Mouse (Mus musculus) forebrain, embryonic 13.5 days (tissue): ENCODE measurements around the gene Atp6v1g2. TPM values are rescaled to one million over a fixed set of nuclear protein-coding genes. Genes with fewer than 3 reads are reported as not detected.

Source experiments
- ATAC-seq: fragments of 200-750 bp; cut with Nextera tagmentation; 2 replicates; pipeline ENCODE4 v1.8.0; 2017
- H3K27ac ChIP-seq: fragments of 300-500 bp; sonication (generic); 2 replicates; pipeline ENCODE4 v1.5.1; 2015; ENCODE audit warnings: inconsistent platforms, mild to moderate bottlenecking, moderate library complexity
- H3K27me3 ChIP-seq: fragments of 300-500 bp; sonication (generic); 2 replicates; pipeline ENCODE4 v1.6.1; 2015; ENCODE audit warnings: mild to moderate bottlenecking, inconsistent platforms
- H3K36me3 ChIP-seq: fragments of 300-500 bp; sonication (generic); 2 replicates; pipeline ENCODE4 v1.6.1; 2015; ENCODE audit warnings: mild to moderate bottlenecking, inconsistent platforms; ENCODE audit not compliant: poor library complexity, severe bottlenecking
- H3K4me1 ChIP-seq: fragments of 300-500 bp; sonication (generic); 2 replicates; pipeline ENCODE4 v1.6.1; 2015; ENCODE audit warnings: inconsistent platforms
- H3K4me2 ChIP-seq: fragments of 300-500 bp; sonication (generic); 2 replicates; pipeline ENCODE4 v1.6.1; 2015; ENCODE audit warnings: inconsistent platforms, mild to moderate bottlenecking, moderate library complexity
- H3K4me3 ChIP-seq: fragments of 300-500 bp; sonication (generic); 2 replicates; pipeline ENCODE4 v1.5.1; 2015; ENCODE audit warnings: mild to moderate bottlenecking, inconsistent platforms
- H3K9ac ChIP-seq: fragments of 300-500 bp; sonication (generic); 2 replicates; pipeline ENCODE4 v1.6.1; 2015; ENCODE audit warnings: mild to moderate bottlenecking, inconsistent platforms
- H3K9me3 ChIP-seq: fragments of 300-500 bp; sonication (generic); replicated peaks from 2 replicates; pipeline ENCODE4 v1.6.1; 2016; ENCODE audit warnings: inconsistent platforms
- WGBS: fragments of 180-500 bp; shearing (Covaris S2); methylation state at CpG from one replicate; pipeline ENCODE4 v1.1.7; 2015; 5-methylcytosine and 5-hydroxymethylcytosine counted together
- polyA plus RNA-seq: library from polyadenylated mRNA; unstranded; fragments of >200 nt; fragmentation: Nextera tagmentation; extraction: Ambion mirVana; gene quantifications from 2 replicates; pipeline ENCODE4 v1.2.1, GENCODE M21; 2015

Gene Atp6v1g2
- 20.8 and 24.3 TPM in 2 replicates for polyA plus RNA-seq

DNA sequence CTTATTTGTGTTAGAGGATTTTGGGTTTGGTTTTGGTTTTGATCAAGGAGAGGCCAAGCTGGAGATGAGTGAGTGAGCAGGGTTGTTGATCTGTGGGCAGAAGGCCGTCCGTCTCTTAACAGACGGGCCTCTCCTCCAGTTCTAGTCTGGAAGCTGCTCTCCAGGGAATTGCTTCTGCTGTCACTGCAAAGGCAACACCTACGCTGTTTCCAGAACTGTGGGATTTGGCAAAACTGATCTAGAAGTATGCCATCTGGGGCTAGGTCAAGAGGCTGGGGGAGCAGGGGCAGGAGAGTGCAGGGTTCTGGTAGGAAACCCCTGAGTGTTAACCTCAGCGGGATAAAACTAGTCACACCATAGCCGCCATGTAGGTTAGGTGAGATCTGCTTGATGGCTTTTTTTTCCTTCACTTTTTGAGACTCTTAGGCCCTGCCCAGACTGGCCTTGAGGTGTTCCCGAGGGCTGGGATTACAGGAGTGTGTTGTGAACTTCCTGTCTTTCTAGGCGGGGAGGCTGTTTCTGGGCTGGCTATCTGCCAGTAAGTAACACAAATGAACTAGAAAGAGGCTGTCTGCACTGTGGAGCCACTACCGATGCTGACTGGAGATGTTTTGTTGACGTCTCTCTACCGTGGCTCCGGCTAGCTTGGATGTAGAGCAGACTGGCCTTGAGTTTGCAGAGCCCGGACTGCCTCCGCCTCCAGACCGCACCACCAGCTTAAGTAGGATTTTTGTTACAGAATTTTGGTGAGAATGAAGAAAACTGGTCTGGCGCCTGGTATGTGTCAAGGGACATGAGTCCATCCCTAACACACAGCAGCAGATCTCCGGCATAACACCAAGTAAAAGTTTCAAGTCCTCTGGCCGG, at the start of gene Atp6v1g2:
Atp6v1g2 (plus strand) TSS at position 547 of the 867 bp plus-strand sequence.
- peaks cover 32% of the 10 kb centered on the region for H3K4me1 ChIP-seq

DNA sequence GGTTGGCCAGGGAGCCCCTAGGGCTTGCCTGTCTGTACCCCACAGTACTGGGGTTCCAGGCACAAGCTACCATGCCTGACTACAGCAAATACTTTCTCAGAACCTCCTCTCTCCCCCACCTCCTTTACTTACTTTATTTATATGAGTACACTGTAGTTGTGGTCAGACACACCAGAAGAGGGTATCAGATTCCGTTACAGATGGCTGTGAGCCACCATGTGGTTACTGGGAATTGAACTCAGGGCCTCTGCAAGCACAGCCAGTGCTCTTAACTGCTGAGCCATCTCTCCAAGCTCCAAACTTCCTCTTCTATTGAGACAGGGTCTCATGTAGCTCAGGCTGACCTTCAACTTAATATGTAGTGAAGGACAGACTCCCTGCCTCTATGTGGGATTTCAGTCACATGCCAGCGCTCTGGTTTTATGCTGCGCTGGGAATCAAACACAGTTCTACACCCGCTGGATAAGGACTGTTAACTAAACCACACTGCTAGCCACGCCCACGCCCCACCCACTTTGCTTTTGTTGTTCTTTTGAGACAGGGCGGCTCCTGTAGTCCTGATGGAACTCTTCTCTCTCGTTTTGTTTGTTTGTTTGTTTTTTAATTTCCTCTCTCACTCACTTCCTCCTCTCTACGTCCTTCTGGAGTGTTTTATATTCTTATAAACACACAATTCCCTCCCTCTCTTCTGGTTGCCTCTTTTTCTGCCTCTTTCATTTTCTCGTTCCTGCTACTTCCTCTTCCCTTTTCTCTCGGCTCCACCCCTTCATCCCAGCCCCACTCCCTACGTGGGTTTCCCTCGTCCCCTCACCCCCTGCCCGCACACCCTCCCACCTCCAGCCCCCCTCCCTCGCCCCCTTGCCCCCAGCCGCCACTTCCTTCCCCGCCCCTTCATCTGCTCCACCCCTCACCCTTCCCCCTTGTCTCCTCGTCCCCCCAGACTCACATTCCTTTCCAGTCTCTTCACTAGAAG, 47.5 kb upstream of the Atp6v1g2 start:
- Histone ChIP-seq H3K27ac (no peak overlapping the region; the same call in 1 of the 2 replicates), H3K36me3 (no peaks in the 10 kb centered on the region), H3K4me3 (peak overlapping the region; percentile 36), H3K9ac (peak overlapping the region; percentile 46), H3K4me1 (peaks cover 11% of the 10 kb centered on the region), H3K4me2 (peak overlapping the region; percentile 58), H3K9me3 (no peaks in the 10 kb centered on the region), H3K27me3 (no peaks in the 10 kb centered on the region)
- peak; percentile 67; the same call in 1 of the 2 replicates for ATAC-seq
- WGBS = 5% methylated on average over 17 of the region's 18 CpGs

More for the DNA sequence above, at the start of gene Atp6v1g2:
- Histone ChIP-seq H3K4me3 (peak within 1 kb of the TSS; percentile 58), H3K4me2 (peak within 1 kb of the TSS; percentile 85), H3K9me3 (no peaks in the 10 kb centered on the region), H3K27me3 (no peaks in the 10 kb centered on the region), H3K9ac (peak within 1 kb of the TSS; percentile 86), H3K27ac (no peak within 1 kb of the TSS), H3K36me3 (peaks cover 40% of the 10 kb centered on the region)
- 79% methylated on average over 18 of the region's 18 CpGs for WGBS
- no peak for ATAC-seq

DNA sequence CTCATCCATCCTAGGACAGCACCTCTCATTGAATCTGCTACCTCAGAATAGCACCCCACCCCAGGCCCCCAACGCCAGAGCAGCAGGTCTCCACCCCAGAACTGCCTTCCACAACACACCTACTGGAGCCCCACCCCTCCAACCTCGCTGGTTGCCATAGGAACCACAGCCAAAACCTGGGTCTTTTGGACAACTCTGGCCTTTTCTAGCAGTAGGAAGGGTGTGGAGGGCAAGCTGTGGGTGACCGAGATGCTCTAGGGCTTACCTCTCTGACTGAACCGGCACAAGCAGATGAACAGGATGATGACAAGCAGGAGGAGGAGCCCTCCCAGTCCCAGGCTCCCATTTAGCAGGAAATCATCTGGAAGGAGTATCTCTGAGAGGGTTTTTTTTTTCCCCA, 46.8 kb upstream of the Atp6v1g2 start:
- ATAC-seq = no peak
- H3K9ac ChIP-seq = no peak overlapping the region
- peaks cover 11% of the 10 kb centered on the region for H3K4me1 ChIP-seq

DNA sequence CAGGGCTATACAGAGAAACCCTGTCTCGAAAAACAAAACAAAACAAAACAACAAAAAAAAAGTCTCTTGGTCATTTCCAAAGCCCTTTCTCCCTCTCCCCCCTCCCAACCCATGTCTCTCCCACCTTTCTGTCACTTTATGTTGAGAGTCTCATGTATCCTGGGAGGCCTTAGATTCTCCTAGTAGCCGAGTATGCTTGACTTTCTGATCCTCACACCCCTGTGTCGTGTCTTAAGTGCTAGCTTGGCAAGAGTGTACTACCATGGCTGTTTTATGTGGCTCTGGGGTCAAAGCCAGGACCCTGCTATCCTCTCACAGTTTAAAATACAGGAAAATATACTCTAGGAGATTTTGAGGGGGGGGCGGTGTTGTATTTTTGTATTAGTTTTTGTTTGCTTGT, 46.1 kb upstream of the Atp6v1g2 start:
- Histone ChIP-seq H3K36me3 (no peaks in the 10 kb centered on the region), H3K27me3 (no peaks in the 10 kb centered on the region), H3K9ac (no peak overlapping the region), H3K4me1 (peaks cover 11% of the 10 kb centered on the region), H3K4me2 (no peak overlapping the region), H3K9me3 (no peaks in the 10 kb centered on the region), H3K27ac (no peak overlapping the region), H3K4me3 (no peak overlapping the region)
- ATAC-seq = no peak
- 78% methylated on average over 4 of the region's 4 CpGs for WGBS

More for the DNA sequence above, 46.8 kb upstream of the Atp6v1g2 start:
- H3K4me3 ChIP-seq = peak overlapping the region; percentile 36; the same call in 1 of the 2 replicates
- WGBS = 0% methylated on average over 4 of the region's 4 CpGs
- H3K27me3 ChIP-seq = no peaks in the 10 kb centered on the region
- H3K27ac ChIP-seq = no peak overlapping the region; the same call in 1 of the 2 replicates
- no peaks in the 10 kb centered on the region for H3K9me3 ChIP-seq
- H3K4me2 ChIP-seq = peak overlapping the region; percentile 58
- H3K36me3 ChIP-seq = no peaks in the 10 kb centered on the region

DNA sequence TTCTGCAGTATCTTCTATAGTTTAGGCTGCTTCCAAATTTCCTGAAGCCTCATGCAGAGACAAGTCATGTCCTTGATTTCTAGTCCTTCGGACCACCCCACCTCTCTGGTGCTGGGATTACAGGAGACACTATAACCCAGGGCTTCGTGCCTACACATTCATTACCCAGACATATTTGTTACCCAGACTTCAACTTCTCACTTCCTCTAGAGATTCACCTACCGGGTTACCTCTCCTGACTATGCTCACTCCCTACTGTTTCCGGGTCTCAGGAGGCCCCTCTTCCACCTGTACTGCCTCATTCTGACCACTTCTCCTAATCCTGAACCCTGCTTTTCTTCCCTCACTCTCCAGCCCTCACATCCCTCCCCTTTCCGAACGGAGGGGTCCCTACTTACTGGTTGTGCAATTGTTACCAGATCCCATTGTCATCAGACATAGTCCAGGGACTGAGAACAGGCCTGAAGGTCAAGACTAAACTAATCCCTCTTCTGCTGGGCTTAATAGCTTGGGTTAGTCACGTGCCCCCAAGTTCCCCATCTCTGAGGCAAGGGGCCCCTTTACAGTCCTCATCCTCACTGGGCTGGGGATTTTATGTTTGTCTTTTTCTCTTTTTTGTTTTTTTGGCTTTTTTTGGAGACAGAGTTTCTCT, 45.4 kb upstream of the Atp6v1g2 start, which contains the start of gene Lst1:
Lst1 (minus strand) TSS at position 481 of the 652 bp plus-strand sequence.
- Histone ChIP-seq H3K36me3 (no peaks in the 10 kb centered on the region), H3K4me2 (no peak within 1 kb of the TSS), H3K9ac (no peak within 1 kb of the TSS), H3K4me3 (no peak within 1 kb of the TSS), H3K4me1 (peaks cover 11% of the 10 kb centered on the region), H3K27ac (no peak within 1 kb of the TSS), H3K27me3 (no peaks in the 10 kb centered on the region), H3K9me3 (no peaks in the 10 kb centered on the region)
- no peak for ATAC-seq
- WGBS = 65% methylated on average over 7 of the region's 7 CpGs

DNA sequence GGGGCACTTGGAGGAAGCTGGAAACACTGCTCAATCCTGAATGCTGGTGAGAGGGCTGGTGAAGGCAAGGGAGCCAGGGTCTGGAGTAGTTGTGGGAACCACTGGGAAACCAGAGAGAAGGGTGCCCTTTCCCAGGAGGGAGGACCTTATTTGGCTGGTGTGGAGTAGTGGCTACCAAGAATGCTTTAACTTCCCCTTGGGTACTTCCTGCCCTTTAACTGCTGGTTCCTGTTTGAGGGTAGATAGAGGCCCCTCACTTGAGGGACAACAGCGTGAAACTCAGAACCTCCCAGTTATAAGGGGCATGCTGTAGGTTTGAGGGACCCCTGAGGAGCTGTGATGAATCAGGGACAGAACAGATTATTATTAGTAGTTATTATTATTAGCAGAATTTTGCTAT, 44.3 kb upstream of the Atp6v1g2 start:
- Histone ChIP-seq H3K4me1 (peaks cover 11% of the 10 kb centered on the region), H3K27me3 (peaks cover 8% of the 10 kb centered on the region), H3K9ac (no peak overlapping the region), H3K9me3 (no peaks in the 10 kb centered on the region), H3K4me3 (no peak overlapping the region), H3K27ac (peak overlapping the region; percentile 6; the same call in 1 of the 2 replicates), H3K4me2 (no peak overlapping the region), H3K36me3 (no peaks in the 10 kb centered on the region)
- 76% methylated on average over 1 of the region's 1 CpGs for whole genome bisulfite sequencing
- ATAC-seq = no peak

DNA sequence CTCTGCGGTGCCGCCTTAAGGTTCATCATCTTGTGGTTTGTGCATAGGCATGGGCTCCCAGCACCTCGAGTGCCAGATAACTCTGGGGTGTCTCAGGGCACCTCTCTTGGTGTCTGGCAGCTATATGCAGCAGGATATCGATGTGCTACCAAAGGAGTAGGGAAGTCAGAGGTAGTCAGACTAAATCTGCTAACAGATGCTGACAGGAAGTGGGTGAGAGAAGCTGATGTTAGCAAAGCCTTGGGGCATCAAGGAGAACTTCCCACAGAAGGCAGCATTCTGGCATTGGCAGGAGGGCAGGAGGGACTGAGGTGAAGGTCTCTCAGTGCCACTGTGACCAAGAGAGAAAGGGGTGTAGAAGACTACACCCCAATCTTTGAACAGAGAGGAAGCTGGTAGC, 43.4 kb upstream of the Atp6v1g2 start:
- no peak for ATAC-seq
- H3K36me3 ChIP-seq = no peaks in the 10 kb centered on the region
- no peak overlapping the region for H3K4me2 ChIP-seq
- H3K9ac ChIP-seq = no peak overlapping the region
- peaks cover 17% of the 10 kb centered on the region for H3K27me3 ChIP-seq
- no peak overlapping the region for H3K27ac ChIP-seq
- peaks cover 11% of the 10 kb centered on the region for H3K4me1 ChIP-seq
- H3K9me3 ChIP-seq = no peaks in the 10 kb centered on the region
- no peak overlapping the region for H3K4me3 ChIP-seq
- 81% methylated on average over 4 of the region's 4 CpGs for WGBS

DNA sequence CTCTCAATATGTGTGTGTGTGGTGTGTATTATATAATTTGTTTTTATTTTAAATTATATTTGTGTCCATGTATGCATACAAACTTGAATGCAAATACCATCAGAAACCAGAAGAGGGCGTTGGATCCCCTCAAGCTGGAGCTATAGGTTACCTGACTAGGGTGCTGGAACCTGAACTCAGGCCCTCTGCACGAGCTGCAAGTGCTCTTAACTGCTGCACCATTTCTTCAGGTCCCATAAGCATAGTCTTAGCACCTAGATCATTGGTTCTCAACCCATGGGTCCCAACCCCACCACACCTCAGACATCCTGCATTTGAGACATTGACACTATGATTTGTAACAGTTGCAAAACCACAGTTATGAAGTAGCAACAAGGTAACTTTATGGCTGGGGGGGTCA, 41.7 kb upstream of the Atp6v1g2 start:
- 63% methylated on average over 2 of the region's 2 CpGs for WGBS
- Histone ChIP-seq H3K4me3 (no peak overlapping the region), H3K27ac (no peak overlapping the region), H3K36me3 (no peaks in the 10 kb centered on the region), H3K27me3 (peaks cover 32% of the 10 kb centered on the region), H3K9me3 (no peaks in the 10 kb centered on the region), H3K4me2 (no peak overlapping the region), H3K9ac (no peak overlapping the region), H3K4me1 (peaks cover 10% of the 10 kb centered on the region)
- no peak for ATAC-seq

DNA sequence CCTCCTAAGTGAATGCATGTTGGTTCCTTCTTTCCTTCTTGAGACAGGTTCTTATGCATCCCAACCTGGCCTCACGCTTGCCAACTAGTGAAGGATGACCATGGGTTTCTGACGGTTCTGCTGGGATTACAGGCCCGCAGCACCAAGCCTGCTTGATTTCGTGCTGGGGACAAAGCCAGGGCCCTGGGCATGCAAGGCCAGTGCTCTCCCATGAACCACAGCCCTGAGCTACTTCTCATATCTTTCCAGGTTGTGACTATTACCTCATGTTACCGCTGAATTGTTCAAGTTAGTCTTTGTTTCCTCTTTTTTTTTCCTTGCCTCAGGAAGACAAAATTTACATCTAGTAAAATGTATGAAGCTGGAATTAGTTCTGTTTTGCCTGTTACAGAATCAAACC, 40.5 kb upstream of the Atp6v1g2 start:
- no peaks in the 10 kb centered on the region for H3K36me3 ChIP-seq
- H3K9me3 ChIP-seq = no peaks in the 10 kb centered on the region
- no peak overlapping the region for H3K4me2 ChIP-seq
- ATAC-seq = no peak
- peaks cover 10% of the 10 kb centered on the region for H3K4me1 ChIP-seq
- peaks cover 40% of the 10 kb centered on the region for H3K27me3 ChIP-seq
- H3K27ac ChIP-seq = no peak overlapping the region
- no peak overlapping the region for H3K4me3 ChIP-seq
- 82% methylated on average over 5 of the region's 5 CpGs for WGBS
- no peak overlapping the region for H3K9ac ChIP-seq

DNA sequence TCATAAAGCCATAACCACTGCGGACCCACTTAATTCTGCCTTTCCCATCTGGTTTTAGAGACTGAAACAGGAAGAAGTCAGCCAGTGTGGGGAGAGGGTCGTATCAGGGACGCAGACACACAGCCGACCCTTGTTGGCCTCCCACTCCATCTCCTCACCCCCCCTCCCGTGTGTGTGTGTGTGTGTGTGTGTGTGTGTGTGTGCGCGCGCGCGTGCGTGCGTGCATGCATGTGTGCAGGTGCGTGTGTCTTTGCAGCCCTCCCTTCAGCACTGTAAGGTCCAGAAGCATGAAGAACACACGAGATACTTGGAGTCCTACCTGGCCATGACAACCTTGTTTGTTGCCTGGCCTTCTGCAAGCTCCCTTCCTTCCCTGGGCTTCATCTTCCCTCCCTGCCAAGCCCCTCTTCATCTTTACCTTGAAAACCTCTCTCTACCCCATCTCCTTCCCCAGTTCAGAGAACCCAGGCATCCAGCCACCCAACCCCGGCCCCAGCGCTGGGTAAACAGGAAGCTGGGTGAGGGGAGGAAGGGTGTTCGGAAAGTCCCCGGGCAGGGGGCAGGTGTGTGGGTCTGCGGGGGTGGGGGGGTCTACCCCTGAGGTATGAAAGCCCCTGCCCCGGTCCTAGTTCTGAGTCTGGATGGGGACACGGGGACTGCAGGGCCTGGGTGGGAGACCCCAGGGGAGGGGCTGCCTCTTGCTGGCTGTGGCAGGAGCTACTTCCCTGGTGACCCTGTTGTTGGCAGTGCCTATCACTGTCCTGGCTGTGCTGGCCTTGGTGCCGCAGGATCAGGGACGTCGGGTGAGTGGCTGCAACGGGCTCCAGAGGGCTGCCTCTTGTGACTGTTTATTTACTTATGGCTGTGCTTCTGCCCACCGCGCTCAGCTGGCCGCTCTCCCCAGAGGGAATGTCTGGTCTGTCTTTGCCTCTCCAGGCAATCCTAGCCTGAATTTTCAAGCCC, 39.3 kb upstream of the Atp6v1g2 start, which contains the start of gene Ltb:
Ltb (plus strand) TSS at position 559 of the 963 bp plus-strand sequence.
- no peaks in the 10 kb centered on the region for H3K36me3 ChIP-seq
- ATAC-seq = no peak
- WGBS = 79% methylated on average over 28 of the region's 28 CpGs

More for the DNA sequence above, 39.3 kb upstream of the Atp6v1g2 start, which contains the start of gene Ltb:
- H3K27ac ChIP-seq = no peak within 1 kb of the TSS
- H3K9ac ChIP-seq = no peak within 1 kb of the TSS
- peaks cover 10% of the 10 kb centered on the region for H3K4me1 ChIP-seq
- peaks cover 48% of the 10 kb centered on the region for H3K27me3 ChIP-seq
- H3K9me3 ChIP-seq = no peaks in the 10 kb centered on the region
- peak within 1 kb of the TSS; percentile 41 for H3K4me3 ChIP-seq
- H3K4me2 ChIP-seq = peak within 1 kb of the TSS; percentile 71
